Mouse (Mus musculus) stomach, postnatal 0 days (tissue): ENCODE data around the gene Wwox. TPM values are rescaled to one million over a fixed set of nuclear protein-coding genes. Genes with fewer than 3 reads are reported as not detected.

Source experiments
- ATAC-seq: fragments of 200-750 bp; cut with Nextera tagmentation; 2 replicates; pipeline ENCODE4 v1.8.0; 2017; ENCODE audit not compliant: low FRiP score, low TSS enrichment
- DNase-seq: peaks from one replicate; pipeline ENCODE4 v3.0.0-alpha.2; 2016; ENCODE audit warnings: low spot score
- H3K27ac ChIP-seq: fragments of 300-500 bp; sonication (generic); replicated peaks from 2 replicates; pipeline ENCODE4 v1.5.1; 2014; ENCODE audit warnings: mild to moderate bottlenecking, control low read depth
- H3K27me3 ChIP-seq: fragments of 300-500 bp; sonication (generic); 2 replicates; pipeline ENCODE4 v1.6.1; 2014; ENCODE audit warnings: low read length; ENCODE audit not compliant: control insufficient read depth, insufficient read depth
- H3K36me3 ChIP-seq: fragments of 300-500 bp; sonication (generic); 2 replicates; pipeline ENCODE4 v1.6.1; 2014; ENCODE audit warnings: low read length, mixed read lengths; ENCODE audit not compliant: control insufficient read depth, insufficient read depth
- H3K4me1 ChIP-seq: fragments of 300-500 bp; sonication (generic); replicated peaks from 2 replicates; pipeline ENCODE4 v1.6.1; 2014; ENCODE audit warnings: antibody characterized with exemption; ENCODE audit not compliant: control insufficient read depth, insufficient read depth
- H3K4me2 ChIP-seq: fragments of 300-500 bp; sonication (generic); replicated peaks from 2 replicates; pipeline ENCODE4 v1.6.1; 2014; ENCODE audit warnings: low read depth, mild to moderate bottlenecking, control low read depth, moderate library complexity
- H3K4me3 ChIP-seq: fragments of 300-500 bp; sonication (generic); 2 replicates; pipeline ENCODE4 v1.5.1; 2014; ENCODE audit warnings: low read depth, low read length, control low read depth
- H3K9ac ChIP-seq: fragments of 300-500 bp; sonication (generic); 2 replicates; pipeline ENCODE4 v1.6.1; 2014; ENCODE audit warnings: mild to moderate bottlenecking, low read length, control low read depth, mixed read lengths
- H3K9me3 ChIP-seq: fragments of 300-500 bp; sonication (generic); 2 replicates; pipeline ENCODE4 v1.6.1; 2016; ENCODE audit warnings: low read length; ENCODE audit not compliant: control insufficient read depth
- CTCF ChIP-seq: IDR thresholded peaks from 2 replicates; pipeline ENCODE4 v1.5.1; 2016; ENCODE audit warnings: antibody characterized with exemption, low read depth, mild to moderate bottlenecking, moderate library complexity
- EP300 ChIP-seq: optimal IDR thresholded peaks from 2 replicates; pipeline ENCODE3; 2016; ENCODE audit warnings: antibody characterized with exemption
- WGBS: fragments of 180-500 bp; shearing (Covaris S2); extraction: QIAGEN DNeasy Blood & Tissue Kit; methylation state at CpG from one replicate; pipeline ENCODE4 v1.1.7; 2014; 5-methylcytosine and 5-hydroxymethylcytosine counted together
- polyA plus RNA-seq: library from polyadenylated mRNA; unstranded; fragments of >200 nt; fragmentation: Nextera tagmentation; extraction: Ambion mirVana; gene quantifications from 2 replicates; pipeline ENCODE4 v1.2.1, GENCODE M21; 2015

The Wwox gene
- polyA plus RNA-seq, 1 experiment from 2014 or later = 9.2 TPM

DNA sequence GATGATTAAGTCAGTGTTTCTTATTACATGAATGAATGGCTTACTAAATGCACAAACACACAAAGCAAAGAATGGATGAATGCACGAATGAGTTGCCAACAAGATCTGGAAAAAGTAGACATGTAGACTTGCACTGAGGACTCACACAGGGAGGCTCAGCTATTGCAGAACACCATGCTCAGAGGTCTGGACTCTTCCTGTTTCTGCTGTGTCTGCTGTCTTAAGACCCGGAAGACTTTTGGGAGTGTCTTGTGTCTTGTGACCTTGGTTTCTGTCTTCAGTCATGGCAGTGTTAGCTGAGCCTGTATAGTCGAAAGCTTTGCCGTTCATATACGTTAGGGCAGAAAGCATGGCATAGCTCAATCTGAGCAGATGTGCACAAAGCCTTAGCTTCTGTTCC is 169.9 kb downstream of the Wwox start:
- H3K4me1 ChIP-seq = 0 out of 2 replicates have a peak, but pooled peaks cover 1% of the 10 kb centered on the region
- 90% methylated on average over 5 of the region's 5 CpGs for WGBS
- no peaks in the 10 kb centered on the region for H3K27me3 ChIP-seq
- no peaks in the 10 kb centered on the region for H3K9me3 ChIP-seq
- H3K9ac ChIP-seq = no peak overlapping the region
- H3K4me2 ChIP-seq = no peak overlapping the region
- DNase-seq (no peak), ATAC-seq (no peak)
- no peak overlapping the region for H3K4me3 ChIP-seq
- H3K36me3 ChIP-seq = no peaks in the 10 kb centered on the region
- no peak overlapping the region for H3K27ac ChIP-seq
- TF ChIP-seq CTCF = no peak
- no peak for TF ChIP-seq EP300

DNA sequence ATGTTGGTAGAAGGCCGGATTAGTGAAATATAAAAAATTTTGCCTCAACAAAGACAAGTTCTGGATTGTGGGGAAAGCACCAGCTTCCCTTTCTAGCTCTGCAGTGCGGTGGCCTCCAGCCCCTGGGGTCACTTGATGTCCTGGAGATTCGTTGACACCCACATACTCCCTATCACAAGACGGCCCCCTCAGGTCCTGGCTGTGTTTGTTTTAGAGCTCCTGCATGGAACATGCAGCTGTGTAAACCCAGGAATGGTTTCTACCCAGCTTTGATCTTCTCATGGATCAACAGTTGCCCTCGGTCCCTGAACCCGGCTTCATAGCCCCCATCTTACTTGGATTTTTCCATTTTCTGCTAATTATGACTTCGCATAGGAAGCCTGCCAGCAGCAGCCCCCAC is 171.6 kb downstream of the Wwox start:
- no peak overlapping the region for H3K4me2 ChIP-seq
- H3K4me3 ChIP-seq = no peak overlapping the region
- ATAC-seq (no peak), DNase-seq (peak; percentile 18)
- no peak overlapping the region for H3K9ac ChIP-seq
- H3K27me3 ChIP-seq = no peaks in the 10 kb centered on the region
- H3K9me3 ChIP-seq = no peaks in the 10 kb centered on the region
- no peak for TF ChIP-seq CTCF
- TF ChIP-seq EP300 = no peak
- 52% methylated on average over 7 of the region's 7 CpGs for WGBS
- H3K36me3 ChIP-seq = no peaks in the 10 kb centered on the region
- no peaks in the 10 kb centered on the region for H3K4me1 ChIP-seq
- H3K27ac ChIP-seq = no peak overlapping the region

DNA sequence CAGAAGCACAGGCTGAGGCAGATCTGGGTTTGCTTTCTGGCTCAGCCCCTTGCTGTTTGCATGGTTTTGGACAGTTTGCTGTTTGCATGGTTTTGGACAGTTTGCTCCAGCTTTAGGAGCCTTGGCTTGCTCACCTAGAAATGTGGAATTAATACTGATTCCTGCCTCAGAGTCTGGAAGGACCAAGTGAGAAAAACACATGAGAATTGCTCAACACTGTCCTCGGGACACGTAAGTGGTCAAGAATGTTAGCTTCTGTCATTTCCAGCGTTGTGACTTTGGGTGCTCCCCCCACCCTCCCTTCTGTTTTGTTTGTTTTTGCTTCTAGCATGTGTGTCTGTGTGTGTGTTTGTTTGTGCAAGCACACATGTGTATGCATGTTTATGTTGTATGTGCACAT is 172.6 kb downstream of the Wwox start:
- H3K27ac ChIP-seq = no peak overlapping the region
- WGBS = 77% methylated on average over 3 of the region's 3 CpGs
- no peak for ATAC-seq
- no peak for DNase-seq
- no peaks in the 10 kb centered on the region for H3K9me3 ChIP-seq
- H3K27me3 ChIP-seq = no peaks in the 10 kb centered on the region
- no peak overlapping the region for H3K4me3 ChIP-seq
- no peaks in the 10 kb centered on the region for H3K36me3 ChIP-seq
- TF ChIP-seq EP300 = no peak
- no peak for TF ChIP-seq CTCF
- H3K4me2 ChIP-seq = no peak overlapping the region
- H3K4me1 ChIP-seq = no peaks in the 10 kb centered on the region
- H3K9ac ChIP-seq = no peak overlapping the region

DNA sequence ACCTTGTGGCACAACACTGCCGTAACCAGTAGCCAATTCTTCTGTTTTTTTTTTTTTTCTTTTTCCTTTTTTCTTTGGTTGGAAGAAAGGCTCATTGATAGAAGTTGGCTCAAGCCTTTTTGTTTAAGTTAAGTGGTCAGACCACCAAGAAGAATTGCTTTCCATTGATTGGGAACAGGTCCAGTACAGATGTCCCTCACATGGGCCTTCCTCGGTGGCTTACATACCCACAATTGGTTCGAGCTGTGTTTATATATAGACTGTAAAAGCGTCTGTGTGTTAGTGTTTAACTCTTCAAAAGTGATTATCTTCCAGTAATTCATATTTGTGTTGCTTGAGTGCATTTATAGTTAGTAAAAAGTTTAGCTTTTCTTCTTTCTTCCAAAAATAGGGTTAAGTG is 176.0 kb downstream of the Wwox start:
- no peak overlapping the region for H3K4me2 ChIP-seq
- DNase-seq = no peak
- H3K4me3 ChIP-seq = no peak overlapping the region
- no peaks in the 10 kb centered on the region for H3K4me1 ChIP-seq
- no peaks in the 10 kb centered on the region for H3K36me3 ChIP-seq
- 53% methylated on average over 4 of the region's 4 CpGs for WGBS
- H3K27me3 ChIP-seq = no peaks in the 10 kb centered on the region
- no peak overlapping the region for H3K9ac ChIP-seq
- no peak overlapping the region for H3K27ac ChIP-seq
- H3K9me3 ChIP-seq = no peaks in the 10 kb centered on the region
- no peak for ATAC-seq
- TF ChIP-seq EP300 (no peak), CTCF (no peak)

DNA sequence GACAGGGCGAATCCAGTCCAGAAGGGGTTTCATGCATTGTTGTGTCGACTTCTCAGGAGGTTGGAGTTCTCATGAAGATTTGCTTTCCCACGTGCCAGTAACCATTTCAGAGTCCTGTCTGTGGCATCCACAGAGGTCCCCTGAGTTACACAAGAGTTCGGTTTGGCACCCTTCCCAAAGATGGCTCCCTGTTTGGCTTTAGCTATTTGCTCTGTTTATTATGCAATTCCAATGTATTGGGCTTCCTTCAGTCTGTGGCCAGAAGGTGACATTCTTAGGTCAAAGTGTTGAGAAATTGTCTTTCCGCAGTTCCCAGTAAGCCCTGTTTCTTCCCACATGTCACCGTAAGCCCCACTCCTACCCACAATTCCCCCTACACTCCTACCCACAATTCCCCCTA is 176.5 kb downstream of the Wwox start:
- 59% methylated on average over 6 of the region's 6 CpGs for WGBS
- H3K27ac ChIP-seq = no peak overlapping the region

DNA sequence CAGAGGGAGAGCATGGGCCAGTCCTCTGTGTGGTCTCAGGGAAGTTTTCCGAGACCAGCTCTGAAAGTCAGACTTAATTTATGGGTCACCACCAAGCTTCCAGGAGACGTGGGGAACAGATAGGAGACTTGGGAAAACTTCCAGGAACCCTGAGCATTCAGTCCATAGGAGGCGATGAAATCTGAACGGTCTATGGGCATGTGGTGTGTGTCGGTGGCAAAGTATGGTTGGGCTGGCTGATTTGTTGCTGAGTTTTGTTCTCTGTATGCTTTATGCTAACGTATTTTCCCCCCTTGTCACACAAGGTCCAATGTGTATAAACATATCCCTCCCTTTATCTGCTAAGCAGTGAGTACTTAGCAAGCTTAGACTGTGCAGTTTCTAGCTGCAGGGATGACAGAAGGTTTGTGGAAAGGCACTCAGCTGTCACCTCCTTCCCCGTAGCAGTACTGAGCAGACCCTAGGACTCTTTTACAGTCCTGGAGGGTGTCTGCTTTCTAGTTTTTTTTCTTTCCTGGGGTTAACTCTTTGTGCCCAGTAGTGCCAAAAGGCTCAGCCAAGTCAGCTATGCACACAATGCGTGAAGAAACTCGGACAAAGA is 179.6 kb downstream of the Wwox start:
- no peak overlapping the region for H3K4me3 ChIP-seq
- no peaks in the 10 kb centered on the region for H3K36me3 ChIP-seq
- no peaks in the 10 kb centered on the region for H3K4me1 ChIP-seq
- no peaks in the 10 kb centered on the region for H3K27me3 ChIP-seq
- H3K9me3 ChIP-seq = no peaks in the 10 kb centered on the region
- WGBS = 34% methylated on average over 9 of the region's 9 CpGs
- H3K27ac ChIP-seq = 0 out of 2 replicates have a peak overlapping the region, but pooled peaks have one; percentile 13
- DNase-seq (no peak), ATAC-seq (0 out of 2 replicates have a peak, but pooled peaks have one; percentile 26)
- H3K4me2 ChIP-seq = no peak overlapping the region
- no peak overlapping the region for H3K9ac ChIP-seq
- TF ChIP-seq EP300 = no peak

More for the DNA sequence above, 176.5 kb downstream of the Wwox start:
- H3K9ac ChIP-seq = no peak overlapping the region
- ATAC-seq = no peak
- no peak for DNase-seq
- H3K4me2 ChIP-seq = no peak overlapping the region
- no peaks in the 10 kb centered on the region for H3K27me3 ChIP-seq
- H3K36me3 ChIP-seq = no peaks in the 10 kb centered on the region
- H3K4me1 ChIP-seq = no peaks in the 10 kb centered on the region
- H3K9me3 ChIP-seq = no peaks in the 10 kb centered on the region
- TF ChIP-seq CTCF (no peak), EP300 (no peak)
- H3K4me3 ChIP-seq = no peak overlapping the region
